Mouse (Mus musculus) monocyte, adult 2 months (primary cell): Measurements from ENCODE around the gene Atp2c2.

Experiments
- DNase-seq, 2 experiments: peaks; one replicate each; pipeline ENCODE4 v3.0.0; 2022; ENCODE audit warnings: low spot score in 2 of 2, low read depth in 1 of 2

The Atp2c2 gene

DNA sequence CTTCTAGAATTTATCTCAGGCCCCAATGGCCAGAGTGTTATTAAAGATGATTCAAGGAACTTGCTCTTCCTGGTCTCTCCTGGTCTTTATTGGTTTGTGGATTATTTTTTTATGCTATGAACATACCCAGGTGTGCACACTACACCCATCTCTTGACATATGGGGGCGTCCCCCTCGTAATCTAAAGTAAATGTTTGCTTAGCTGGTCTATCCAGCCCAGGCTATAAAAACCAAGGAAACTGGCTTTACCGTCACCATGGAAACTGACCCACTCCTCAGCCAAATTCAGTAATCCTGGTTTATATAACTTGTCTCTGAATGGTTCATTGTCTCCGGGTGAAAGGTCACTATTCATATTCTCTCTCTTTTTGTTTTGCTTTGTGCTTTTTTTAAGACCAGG, 40.8 kb downstream of the Atp2c2 start:
- DNase-seq = no peak

DNA sequence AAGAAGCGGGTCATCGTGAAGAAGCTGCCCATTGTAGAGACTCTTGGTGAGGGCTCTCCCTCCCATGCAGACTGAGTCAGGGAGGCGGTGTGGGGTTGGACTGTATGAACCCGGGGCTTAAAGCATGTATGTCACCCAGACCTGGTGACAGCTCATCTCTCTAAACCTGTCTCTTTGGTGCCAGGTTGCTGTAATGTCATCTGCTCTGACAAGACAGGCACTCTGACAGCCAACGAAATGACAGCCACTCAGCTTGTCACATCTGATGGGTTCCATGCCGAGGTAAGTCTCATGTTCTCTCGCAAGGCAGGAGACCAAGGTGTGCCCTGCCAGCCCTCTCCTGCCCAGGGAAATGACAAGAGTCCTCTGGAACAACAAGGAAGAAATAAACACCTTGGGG, 42.6 kb downstream of the Atp2c2 start:
- no peak for DNase-seq

DNA sequence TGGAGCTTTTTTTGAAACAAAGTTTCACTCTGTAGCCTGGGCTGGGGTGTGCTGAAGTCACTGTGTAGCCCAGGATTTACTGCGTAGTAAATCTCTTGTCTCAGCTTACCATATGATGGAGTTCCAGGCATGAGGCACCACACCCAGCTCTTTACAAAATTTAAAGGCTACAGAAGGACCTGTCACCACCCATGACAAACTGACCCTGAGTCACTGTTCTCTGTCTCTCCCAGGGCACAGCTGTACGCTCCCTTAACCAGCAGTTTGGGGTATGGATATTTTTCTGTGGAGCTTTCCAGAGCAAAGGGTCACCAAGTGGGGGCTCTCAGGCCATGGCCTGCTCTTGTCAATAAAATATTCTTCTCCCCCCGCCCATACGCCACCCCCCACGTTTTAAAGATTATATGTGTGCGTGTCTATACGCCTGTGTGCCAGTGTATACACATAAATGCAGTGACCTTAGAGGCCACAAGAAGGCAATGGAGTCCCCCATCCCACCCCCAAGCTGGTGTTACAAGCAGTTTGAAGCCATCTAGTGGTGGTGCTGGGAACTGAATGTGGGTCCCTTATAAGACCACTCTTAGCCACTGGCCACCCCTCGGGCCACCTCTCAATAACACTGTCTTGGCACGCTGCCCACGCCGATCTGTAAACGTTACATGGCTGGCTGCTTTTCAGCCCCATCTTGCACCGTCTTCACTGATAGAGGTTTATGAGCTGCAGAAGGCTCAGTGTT, 43.6 kb downstream of the Atp2c2 start:
- DNase-seq = no peak

DNA sequence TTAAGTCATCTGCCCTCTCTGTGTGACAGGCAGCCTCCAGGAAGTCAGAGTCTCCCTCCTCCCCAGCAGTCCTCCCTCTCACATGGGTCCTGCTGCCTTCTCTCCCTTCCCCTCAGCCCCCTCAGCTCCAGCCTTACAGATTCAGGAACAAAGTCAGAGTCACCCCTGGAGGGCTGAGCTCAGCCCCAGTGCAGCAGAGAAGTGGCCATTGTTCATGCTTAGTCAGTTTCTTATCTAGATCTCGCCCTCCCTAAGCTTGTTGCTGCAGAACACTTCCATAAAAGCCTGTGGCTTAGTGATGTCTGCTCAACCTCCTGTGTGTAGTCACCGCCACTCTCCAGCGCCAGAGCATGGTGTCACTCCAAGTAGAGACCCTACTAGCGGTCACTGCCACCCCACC, 44.8 kb downstream of the Atp2c2 start:
- no peak for DNase-seq

DNA sequence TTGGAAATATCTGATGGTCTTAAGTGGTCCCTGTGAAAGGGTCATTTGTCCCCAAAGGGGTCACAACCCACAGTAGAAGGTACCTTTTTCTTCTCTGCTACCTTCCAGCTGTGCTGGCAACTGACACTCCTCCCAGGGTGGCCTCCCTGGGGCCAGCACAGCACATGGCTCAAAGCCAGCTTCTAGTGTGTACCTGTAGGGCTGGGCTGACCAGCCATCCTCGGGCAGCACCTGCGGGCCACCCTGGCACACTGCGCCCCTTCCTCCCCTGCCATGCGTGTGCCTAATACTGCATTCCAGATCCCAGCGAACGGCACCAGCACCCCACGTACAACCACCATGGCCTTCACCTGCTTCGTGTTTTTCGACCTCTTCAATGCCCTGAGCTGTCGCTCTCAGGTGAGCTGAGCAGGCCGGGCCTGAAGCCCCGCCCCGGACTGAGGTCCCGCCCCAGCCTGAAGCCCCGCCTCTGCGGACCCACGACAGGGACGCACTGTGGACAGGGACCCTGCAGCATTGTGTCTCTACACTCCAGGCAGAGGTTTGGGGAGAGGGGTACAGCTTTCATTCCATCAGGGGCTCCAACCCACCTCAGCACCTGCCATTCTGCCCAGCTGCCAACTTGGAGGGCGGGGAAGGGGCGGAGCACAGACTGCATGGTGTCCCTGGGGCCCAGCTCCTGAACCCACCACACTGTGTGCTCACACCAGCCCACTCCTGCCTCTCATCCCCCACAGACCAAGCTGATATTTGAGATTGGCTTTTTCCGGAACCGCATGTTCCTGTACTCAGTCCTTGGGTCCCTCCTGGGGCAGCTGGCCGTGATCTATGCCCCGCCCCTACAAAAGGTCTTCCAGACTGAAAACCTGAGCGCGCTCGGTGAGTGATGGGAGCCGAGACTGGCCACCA, 55.7 kb downstream of the Atp2c2 start:
- no peak for DNase-seq

DNA sequence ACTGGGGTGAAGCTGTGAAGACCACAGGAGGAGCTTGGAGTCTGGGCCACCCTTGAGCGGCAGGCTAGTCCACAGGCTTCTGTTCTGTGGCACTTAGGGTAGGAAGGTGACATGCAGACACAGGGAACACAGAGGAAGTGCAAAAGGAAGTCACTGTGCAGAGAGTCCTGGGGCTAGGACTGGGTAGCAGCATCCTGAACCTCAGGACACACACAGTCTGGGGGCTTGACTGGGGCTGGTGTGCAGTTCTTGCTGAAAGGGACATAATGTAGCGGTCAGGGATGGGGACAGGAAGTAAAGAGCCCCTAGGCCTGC, 56.3 kb downstream of the Atp2c2 start:
- no peak for DNase-seq

DNA sequence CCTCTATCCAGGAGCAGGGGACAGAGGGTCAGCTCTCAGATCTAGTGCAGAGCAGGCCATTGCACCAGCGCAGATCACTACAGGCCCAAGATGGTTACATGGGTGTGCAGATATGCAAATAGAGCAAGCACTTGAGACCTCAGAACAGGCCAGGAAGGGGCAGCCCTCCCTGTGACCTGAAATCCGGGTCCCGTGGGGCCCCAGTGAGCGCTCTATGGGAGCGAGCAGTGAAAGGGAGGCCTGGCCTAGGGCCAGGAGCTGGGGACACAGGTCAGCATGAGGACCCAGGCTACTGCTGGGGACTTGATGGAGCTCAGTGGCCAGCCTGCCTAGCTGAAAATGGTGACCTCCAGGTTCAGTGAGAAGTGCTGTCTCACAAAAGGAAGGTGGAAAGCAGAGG, 56.7 kb downstream of the Atp2c2 start:
- DNase-seq = no peak

DNA sequence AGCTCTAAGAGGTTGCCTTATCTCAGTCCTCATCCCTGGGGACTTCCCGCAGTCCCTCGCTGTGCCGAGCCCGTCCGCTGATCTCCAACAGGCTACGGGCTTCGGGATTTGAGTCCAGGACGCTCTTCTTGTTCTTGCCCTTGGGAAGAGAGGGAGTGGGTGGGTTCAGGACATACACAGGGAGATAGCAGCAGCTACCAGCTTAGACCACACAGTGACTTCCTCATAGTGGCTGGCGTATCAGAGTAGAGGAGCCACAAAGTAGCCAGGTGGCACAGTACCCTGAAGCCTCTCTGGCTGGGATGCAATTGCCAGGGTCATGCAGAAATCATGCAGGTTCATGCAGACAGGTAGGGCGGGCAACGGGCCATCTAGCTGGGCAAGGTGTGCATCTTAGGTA, 61.9 kb downstream of the Atp2c2 start:
- no peak for DNase-seq

DNA sequence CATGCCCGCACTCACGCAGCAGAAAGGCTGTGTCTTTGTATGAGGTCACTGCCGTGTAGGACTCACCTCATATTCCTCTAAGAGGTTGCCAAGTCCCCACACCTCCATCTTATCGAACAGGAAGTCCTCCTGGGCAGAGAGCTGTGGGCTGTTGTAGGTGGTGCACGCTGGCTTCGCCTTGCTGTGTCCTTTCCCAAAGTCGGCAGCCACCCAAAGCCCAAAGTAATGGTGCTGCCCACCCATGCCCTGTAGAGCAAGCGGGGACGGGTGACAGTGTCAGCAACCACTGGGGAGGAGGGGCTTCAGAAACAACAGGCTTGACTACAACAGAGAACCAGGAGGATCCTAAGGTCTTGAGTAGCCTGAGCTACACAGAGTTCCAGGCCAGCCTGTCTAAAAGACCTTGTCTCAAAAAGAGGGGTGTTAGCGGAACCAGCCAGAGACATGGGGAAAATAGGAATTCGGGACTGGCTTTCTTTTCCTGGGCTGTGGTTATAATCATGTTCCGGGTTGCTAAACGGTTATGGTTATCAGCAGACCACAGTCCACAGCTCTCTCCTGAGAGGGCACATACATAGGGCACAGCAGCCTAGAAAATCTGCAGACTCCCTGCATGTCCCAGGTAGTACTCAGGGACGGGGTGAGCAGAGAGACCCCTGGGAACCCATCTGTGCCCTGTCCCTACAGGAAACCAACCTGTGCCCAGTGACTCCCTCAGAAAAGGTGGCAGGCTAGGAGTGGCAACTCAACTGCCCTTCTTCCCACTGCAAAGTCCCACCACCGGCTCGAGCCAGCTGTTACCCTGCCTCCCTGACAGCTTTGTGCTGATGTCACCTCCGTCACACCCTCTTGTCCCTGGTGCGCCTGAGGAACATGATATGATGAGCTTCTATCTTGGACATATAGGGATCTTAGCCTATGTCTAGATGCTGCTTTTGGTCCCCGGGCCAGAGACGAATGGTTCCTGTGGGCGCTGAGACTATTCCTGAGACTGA, 62.7 kb downstream of the Atp2c2 start:
- DNase-seq = no peak

DNA sequence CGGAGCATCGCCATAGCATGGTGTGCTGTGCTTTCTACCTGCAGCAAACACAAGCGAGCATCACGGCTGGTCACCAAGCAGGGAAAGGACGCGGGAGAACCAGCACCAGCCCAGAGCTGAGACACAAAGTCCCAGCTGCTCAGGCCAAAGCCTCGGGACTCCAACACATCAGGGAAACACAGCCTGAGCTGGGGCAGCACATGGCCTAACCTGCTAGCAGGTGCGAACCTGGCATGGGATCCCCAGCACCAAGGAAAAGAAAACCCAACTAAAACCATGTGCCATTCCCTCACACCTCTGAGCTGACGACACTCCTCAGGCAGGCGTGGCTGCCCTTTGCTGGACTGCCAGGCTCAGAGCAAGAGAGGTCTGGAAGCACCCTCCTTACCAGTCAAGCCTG, 65.5 kb downstream of the Atp2c2 start:
- no peak for DNase-seq

DNA sequence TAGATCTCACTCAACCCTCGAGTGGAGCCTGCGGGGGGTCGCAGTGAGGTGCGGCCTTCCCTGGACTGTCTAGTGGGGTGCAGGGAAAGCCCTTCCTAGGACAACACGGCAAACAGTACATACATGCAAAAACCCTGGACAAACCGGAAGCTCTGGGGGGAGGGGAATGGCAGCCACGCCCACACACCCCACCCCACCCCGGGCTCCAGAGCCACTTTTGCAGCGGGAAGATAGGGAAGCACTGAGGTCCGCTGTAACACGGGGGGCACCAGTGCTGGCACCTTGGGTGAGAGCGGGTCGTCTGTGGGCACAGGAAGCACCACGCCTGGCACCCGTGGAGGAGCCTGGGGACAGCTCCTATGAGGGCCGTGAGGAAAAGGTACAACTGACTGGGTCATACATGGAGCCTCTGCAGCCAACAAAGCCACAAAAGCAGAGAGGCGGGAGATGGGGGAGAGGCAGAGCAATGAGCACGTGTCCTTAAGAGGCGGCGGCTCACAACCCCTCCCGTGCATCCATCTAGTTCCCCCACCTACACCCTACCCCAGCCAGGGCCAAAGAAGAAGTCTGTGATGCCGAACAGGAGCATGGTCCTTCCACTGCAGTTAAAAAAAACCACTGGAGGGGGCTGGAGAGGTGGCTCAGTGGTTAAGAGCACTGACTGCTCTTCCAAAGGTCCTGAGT, 66.1 kb downstream of the Atp2c2 start:
- DNase-seq = no peak

DNA sequence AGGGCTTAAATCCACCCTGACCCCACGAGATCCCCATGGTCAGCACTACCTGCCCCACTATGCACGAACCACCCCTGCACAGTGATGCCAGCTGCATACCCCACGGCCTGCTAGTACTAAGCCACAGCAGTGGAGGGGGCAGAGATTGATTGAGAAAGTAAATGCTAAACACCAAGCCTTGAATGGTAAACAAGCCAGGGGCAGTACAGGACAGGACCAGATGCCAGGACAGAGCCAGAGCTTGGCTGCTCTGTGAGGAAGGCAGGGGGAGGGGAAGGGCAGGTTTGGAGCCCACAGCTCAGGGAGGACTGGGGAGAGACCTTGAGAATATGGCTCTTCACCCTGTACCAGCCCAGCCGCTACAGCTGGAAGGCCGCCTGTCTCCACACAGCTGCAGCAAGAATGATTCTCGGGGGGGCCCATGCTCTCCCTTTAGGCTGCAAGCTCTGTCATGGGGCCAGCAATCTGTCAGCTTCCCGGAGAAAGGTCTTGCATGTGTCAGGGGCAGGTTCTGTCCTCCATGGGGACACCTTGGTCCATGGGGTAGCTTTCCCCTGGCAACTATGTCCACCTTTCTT, 76.9 kb downstream of the Atp2c2 start:
- no peak for DNase-seq

DNA sequence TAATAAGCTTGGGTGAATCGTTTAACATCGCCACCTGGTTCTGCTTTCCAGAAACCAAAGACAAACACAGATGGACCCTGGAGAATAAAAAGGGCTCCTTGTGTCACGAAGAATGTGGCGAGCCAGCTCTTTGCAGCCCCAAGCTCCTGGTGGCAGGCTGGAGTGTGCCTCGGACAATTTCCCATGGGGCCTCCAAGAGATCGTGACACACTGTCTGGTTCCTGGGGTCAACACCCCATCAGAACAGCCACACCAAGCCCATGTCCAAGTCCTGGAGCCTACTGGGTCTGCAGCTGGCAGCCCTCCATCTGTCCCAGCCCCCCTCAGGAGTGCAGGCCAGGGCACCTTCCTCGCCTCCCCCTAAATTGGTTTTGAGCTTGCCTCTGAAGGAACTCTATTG, 78.0 kb downstream of the Atp2c2 start:
- DNase-seq = no peak

DNA sequence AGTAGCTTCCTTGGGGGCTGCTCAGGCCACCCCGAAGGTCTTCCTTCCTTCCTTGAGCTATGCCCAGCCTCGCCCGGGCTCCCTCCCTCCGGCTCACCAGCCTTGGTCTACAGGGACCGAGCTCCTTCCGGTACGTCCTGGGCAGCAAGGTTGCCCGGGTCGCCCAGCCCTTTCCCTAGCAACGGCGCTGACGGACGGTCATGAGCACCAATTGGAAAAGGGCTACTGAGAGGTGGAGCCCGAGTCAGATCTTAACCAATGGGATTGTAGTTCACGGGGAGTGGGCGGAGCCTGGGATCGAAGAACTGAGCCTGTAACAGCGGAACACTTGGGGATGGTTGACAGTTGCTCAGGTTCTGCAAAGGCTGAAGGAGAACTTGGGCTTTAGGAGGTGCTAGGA, 78.5 kb downstream of the Atp2c2 start, which contains the start of gene Tldc1:
TSS of gene Tldc1 (minus strand) at position 154 of the 400 bp plus-strand sequence.
- DNase-seq = peak; percentile 98 to 99

DNA sequence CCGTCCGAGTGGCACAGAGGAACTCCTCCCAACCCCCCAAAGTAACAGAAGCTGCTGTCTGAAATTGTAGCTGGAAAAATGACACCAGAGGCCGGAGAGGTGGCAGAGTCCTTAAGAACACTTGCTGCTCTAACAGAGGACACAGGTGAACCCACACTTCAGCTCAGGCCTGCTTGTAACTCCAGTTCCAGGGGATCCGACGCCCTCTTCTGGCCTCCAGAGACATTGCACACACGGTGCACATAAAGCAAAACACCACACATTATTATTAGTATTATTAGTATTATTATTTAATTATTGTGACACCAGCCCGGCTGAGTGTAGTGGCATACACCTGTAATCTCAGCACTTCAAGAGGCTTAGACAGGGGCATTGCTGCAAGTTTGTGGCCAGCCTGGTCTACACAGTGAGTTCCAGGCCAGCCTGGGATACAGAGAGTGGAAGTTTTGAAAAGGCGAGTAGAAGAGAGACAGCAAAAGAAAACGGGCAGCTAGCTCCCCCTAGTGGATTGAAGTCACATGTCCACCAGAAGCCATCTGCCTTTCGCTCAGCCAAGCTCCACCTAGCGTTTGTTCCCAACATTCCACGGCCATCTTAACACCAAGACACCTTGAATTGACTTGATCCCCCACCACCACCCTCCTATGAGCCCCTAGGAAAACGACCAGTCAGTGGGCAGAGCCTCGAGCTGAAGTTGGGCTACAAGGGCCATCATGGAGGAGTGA, 79.4 kb downstream of the Atp2c2 start:
- peak; percentile 38 to 62 for DNase-seq

DNA sequence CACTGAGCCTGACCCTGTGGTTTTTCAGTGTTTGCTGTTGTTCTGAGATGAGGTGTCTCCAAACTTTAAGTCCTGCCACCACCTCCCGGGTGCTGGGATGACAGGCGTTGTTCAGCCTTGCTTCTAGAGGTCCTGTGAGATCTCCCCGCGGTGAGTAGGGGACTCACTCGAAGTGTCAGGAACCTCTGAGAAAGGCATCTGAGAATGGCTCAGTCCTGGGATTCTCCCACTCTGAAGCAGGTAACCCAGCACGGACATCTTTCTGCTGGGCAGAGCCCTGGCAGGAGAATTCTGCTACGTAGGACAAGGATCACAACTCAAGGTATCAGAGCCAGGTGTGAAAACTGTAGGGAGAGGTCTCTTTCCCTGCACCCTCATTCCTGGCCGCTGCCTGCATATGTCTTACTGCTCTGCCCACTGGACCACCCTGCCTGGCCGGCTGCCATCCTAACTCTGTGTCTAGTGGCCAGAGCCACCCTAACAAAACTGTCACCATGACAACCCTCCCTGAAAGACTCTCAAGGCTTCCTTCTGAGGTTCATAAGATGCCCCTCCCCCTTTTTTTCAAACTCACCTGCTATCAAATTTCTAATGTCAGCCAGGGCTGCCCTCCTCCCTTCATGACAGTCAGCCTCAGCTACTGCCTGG, 80.7 kb downstream of the Atp2c2 start:
- DNase-seq = no peak

DNA sequence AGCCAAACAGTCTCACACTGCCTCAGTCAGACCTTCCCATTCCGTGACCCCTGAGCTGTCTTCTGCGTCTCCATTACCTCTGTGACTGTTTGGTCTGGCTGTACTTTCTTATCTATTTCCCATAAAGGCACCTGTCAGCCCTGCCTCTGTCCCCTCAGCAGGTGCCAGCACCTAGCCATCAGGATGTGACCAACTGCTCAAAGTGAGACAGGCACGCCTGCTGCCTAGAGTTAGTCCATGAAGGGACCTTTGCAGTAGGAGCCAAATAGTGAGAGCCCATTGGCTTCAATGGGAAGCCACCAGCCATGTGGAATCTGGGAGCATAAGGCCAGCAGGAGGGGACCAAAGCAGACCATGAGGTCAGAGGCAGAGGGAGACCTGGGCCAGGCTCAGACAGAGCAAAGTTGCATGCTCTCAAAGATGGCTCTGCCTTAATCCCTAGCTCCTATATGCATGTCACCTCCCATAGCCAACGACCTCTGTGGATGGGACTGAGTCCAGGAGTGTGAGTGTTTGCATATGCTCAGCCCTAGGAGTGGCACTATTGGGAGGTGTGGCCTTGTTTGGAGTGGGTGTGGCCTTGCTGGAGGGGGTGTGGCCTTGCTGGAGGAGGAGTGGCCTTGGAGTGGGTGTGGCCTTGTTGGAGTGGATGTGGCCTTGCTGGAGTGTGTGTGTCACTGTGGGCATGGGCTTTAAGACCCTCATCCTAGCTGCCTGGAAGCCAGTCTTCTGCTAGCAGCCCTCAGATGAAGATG, 81.5 kb downstream of the Atp2c2 start:
- peak in 1 of 2 experiments; percentile 51 for DNase-seq

DNA sequence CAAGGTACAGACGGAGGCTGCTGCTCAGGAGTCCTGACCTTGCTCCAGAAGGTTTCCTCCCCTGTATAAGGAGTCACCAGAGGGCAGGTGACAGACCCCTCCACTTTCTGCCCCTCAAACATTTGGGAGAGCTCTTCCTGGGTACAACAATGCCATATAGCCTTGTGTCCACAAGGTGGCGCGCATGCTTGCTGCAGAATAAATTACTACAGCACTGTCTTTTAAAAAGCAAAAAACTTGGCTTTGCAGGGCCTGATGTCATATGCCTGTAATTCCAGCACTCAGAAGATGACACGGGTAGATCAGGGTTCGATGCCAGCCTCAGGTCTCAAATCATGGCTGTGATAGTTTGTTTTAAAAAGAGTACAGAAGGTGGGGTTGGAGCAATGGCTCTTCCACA, 82.9 kb downstream of the Atp2c2 start:
- peak in 1 of 2 experiments; percentile 65 for DNase-seq
